Mouse (Mus musculus): ENCODE measurements around the gene Lrriq4. TPM values are rescaled to one million over a fixed set of nuclear protein-coding genes. Genes with fewer than 3 reads are reported as not detected.

Lrriq4 gene
- not detected for polyA plus RNA-seq (2014; fragmentation: Illumina TruSeq; extraction: RNeasy Lipid Tissue Mini Kit (QIAGEN cat#74804); ENCODE audit: low replicate concordance)

DNA sequence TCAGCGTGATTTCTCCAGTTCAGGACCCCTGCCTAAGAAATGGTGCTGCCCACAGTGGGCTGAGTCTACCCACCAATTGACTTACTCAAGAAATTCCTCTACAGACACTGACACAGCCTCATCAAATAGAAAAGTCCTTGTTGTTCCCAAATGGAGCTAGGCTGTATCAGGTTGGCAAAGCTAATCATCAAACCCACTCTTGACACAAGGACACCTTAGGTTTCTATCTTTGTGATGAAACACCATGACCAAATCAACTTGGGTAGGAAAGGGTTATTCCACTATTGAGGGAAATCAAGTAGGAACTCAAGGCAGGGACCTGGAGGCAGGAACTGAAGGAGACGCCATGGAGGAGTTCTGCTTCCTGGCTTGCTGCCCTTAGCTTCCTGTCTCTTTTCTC is at the start of gene Lrriq4:
Gene Lrriq4 (plus strand): TSS at position 301 of the 400 bp plus-strand sequence.

DNA sequence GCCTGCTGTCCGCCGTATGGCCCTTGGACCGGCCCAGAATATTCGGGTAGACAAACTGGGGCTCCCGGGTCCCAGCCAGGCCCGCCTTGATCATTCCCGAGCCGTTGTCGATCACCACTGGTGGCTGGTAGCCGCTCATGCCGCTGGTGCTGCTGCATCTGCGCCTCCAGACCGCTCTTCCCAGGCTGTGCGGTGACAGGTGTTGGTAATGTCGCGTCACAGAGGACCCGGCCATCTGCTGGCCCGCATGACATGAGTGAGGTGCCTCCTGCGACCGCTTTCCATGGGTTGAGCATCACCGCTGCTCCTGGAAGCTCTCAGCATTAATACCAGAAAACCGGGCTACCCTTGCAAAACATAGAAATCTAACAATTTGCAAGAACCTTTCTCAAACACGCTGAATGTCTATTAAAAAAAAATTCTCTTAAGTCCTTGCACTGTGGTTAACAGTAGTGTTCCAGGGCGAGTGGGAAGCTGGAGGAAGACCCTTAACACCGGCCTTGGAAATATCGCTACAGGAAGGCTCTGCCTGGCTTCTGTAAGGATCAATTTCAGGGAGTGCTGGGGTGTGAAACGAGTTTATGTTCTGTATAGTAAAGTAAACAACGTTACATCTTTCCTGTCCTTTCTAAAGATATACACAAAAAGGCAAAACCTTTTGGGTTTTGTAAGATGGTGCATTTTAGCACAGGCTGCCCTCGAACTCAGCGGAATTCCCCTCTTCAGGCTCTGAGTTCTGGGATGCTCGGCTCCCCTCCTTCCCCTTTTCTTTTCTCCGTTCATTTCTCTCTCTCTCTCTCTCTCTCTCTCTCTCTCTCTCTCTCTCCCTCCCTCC is 44.4 kb upstream of the Lrriq4 start, which contains the start of gene Actrt3:
Gene Actrt3 (minus strand): TSS at position 229 of the 835 bp plus-strand sequence.

GRCm38 (mm10) chr3:30602065-30602739 is 42.1 kb upstream of the Lrriq4 start, which contains the start of gene Mynn:
Gene Mynn, plus strand, starts transcription at chr3:30602065.

GRCm38 (mm10) chr3:30647440-30648090 is 3.3 kb downstream of the Lrriq4 start, which contains the start of gene Lrrc34:
Gene Lrrc34, minus strand, starts transcription at chr3:30647869.

DNA sequence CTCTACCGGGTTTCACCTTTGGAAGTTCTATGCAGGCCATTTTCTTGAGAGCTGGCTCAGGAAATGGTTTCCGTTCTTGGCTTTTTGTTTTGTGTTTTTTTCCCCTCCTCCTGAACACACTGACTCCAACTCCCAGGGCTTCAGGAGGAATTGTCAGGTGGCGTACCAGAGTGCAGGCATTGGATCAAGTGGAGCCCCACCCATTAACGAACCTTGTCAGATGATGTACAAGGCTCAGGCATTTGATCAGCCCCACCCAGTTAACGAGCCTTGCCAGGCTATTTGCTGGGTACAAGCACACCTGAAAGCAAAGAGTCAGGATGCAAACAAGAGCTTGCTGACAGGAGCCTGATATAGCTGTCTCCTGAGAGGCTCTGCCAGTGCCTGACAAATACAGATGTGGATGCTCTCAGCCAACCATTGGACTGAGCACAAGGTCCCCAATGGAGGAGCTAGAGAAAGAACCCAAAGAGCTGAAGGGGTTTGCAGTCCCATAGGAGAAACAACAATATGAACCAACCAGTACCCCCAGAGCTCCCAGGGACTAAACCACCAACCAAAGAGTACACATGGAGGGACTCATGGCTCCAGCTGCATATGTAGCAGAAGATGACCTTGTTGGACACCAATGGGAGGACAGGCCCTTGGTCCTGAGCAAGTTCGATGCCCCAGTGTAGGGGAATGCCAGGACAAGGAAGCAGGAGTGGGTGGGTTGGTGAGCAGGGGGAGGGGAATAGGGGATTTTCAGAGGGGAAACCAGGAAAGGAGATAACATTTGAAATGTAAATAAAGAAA is 55.6 kb downstream of the Lrriq4 start, which contains the start of gene Lrrc31:
Gene Lrrc31 (minus strand): TSS at position 133 of the 795 bp plus-strand sequence.

Other genes with a start within 250 kb of the Lrriq4 start
- 9.6 TPM for gene Mecom, start 96.5 kb upstream of the Lrriq4 start, polyA plus RNA-seq (2014; fragmentation: Illumina TruSeq; extraction: RNeasy Lipid Tissue Mini Kit (QIAGEN cat#74804); ENCODE audit: low replicate concordance)
- gene Actrt3, start 44.6 kb upstream of the Lrriq4 start, polyA plus RNA-seq (2014; fragmentation: Illumina TruSeq; extraction: RNeasy Lipid Tissue Mini Kit (QIAGEN cat#74804); ENCODE audit: low replicate concordance) = not detected
- 38.2 TPM for gene Mynn, start 42.4 kb upstream of the Lrriq4 start, polyA plus RNA-seq (2014; fragmentation: Illumina TruSeq; extraction: RNeasy Lipid Tissue Mini Kit (QIAGEN cat#74804); ENCODE audit: low replicate concordance)
- gene Lrrc34, start 3.4 kb downstream of the Lrriq4 start, polyA plus RNA-seq (2014; fragmentation: Illumina TruSeq; extraction: RNeasy Lipid Tissue Mini Kit (QIAGEN cat#74804); ENCODE audit: low replicate concordance) = 0.30 TPM
- 3.5 TPM for gene Lrrc31, start 55.3 kb downstream of the Lrriq4 start, polyA plus RNA-seq (2014; fragmentation: Illumina TruSeq; extraction: RNeasy Lipid Tissue Mini Kit (QIAGEN cat#74804); ENCODE audit: low replicate concordance)
- not detected for gene Samd7, start 101.8 kb downstream of the Lrriq4 start, polyA plus RNA-seq (2014; fragmentation: Illumina TruSeq; extraction: RNeasy Lipid Tissue Mini Kit (QIAGEN cat#74804); ENCODE audit: low replicate concordance)
- gene Sec62, start 148.4 kb downstream of the Lrriq4 start, polyA plus RNA-seq (2014; fragmentation: Illumina TruSeq; extraction: RNeasy Lipid Tissue Mini Kit (QIAGEN cat#74804); ENCODE audit: low replicate concordance) = 160 TPM
- gene Gpr160, start 211.4 kb downstream of the Lrriq4 start, polyA plus RNA-seq (2014; fragmentation: Illumina TruSeq; extraction: RNeasy Lipid Tissue Mini Kit (QIAGEN cat#74804); ENCODE audit: low replicate concordance) = 70.9 TPM